Mouse (Mus musculus): ENCODE results near the gene Alox8. TPM values are rescaled to one million over a fixed set of nuclear protein-coding genes. Genes with fewer than 3 reads are reported as not detected.
A peak's percentile ranks its signal among the peaks of the same experiment; 100 is the strongest.

Alox8 gene
- polyA plus RNA-seq, 1 experiment from 2014 or later, result 0.17 TPM

DNA sequence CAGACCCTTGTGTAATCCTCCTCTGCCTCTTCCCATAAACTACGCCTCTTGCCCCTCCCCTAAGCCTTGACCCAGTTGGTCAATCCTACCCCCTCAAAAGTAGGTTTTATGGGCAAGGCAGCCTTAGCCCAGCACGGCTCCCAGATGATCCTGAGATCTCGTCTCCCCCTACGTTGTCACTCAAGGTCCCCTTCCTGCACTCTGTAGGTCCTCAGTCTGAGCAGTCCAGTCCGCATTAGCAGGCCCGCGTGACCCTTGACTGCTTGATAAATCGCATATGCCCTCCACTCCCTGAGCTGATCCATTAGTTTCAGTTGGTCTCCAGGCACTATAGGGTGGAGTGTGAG is 63.0 kb downstream of the Alox8 start:
- H3K36me3 ChIP-seq, result no peaks in the 10 kb centered on the region
- peaks cover 24% of the 10 kb centered on the region for H3K27me3 ChIP-seq
- H3K27ac ChIP-seq (replicated peaks), result no peak overlapping the region
- peak overlapping the region; percentile 61 for H3K9ac ChIP-seq
- H3K4me3 ChIP-seq, result peak overlapping the region; percentile 44
- peaks cover 14% of the 10 kb centered on the region; the same call in 1 of the 2 replicates for H3K4me1 ChIP-seq (replicated peaks)
- 29% methylated on average over 8 of the region's 8 CpGs for WGBS
- peak overlapping the region; percentile 72 for H3K4me2 ChIP-seq
- no peaks in the 10 kb centered on the region for H3K9me3 ChIP-seq
- ATAC-seq (ENCODE audit: low read depth), result peak; percentile 41

Other genes with a start within 250 kb of the Alox8 start
- gene Arhgef15, start 240.4 kb downstream of the Alox8 start, polyA plus RNA-seq (2015; fragmentation: Nextera tagmentation; extraction: Ambion mirVana), result 14.4 and 14.8 TPM in 2 replicates
- gene Slc25a35, start 229.7 kb downstream of the Alox8 start, polyA plus RNA-seq (2015; fragmentation: Nextera tagmentation; extraction: Ambion mirVana), result 2.0 and 2.5 TPM in 2 replicates
- gene Rangrf, start 222.7 kb downstream of the Alox8 start, polyA plus RNA-seq (2015; fragmentation: Nextera tagmentation; extraction: Ambion mirVana), result 27.6 and 33.7 TPM in 2 replicates
- gene Pfas, start 189.4 kb downstream of the Alox8 start, polyA plus RNA-seq (2015; fragmentation: Nextera tagmentation; extraction: Ambion mirVana), result 19.1 and 21.9 TPM in 2 replicates
- 49.6 and 52.8 TPM in 2 replicates for gene Ctc1, start 181.9 kb downstream of the Alox8 start, polyA plus RNA-seq (2015; fragmentation: Nextera tagmentation; extraction: Ambion mirVana)
- 22.7 and 33.0 TPM in 2 replicates for gene Aurkb, start 152.2 kb downstream of the Alox8 start, polyA plus RNA-seq (2015; fragmentation: Nextera tagmentation; extraction: Ambion mirVana)
- 14.7 and 16.8 TPM in 2 replicates for gene Borcs6, start 138.1 kb downstream of the Alox8 start, polyA plus RNA-seq (2015; fragmentation: Nextera tagmentation; extraction: Ambion mirVana)
- 28.4 and 29.2 TPM in 2 replicates for gene Tmem107, start 127.0 kb downstream of the Alox8 start, polyA plus RNA-seq (2015; fragmentation: Nextera tagmentation; extraction: Ambion mirVana)
- 268 and 282 TPM in 2 replicates for gene Vamp2, start 109.4 kb downstream of the Alox8 start, polyA plus RNA-seq (2015; fragmentation: Nextera tagmentation; extraction: Ambion mirVana)
- 8.0 and 8.4 TPM in 2 replicates for gene Per1, start 102.6 kb downstream of the Alox8 start, polyA plus RNA-seq (2015; fragmentation: Nextera tagmentation; extraction: Ambion mirVana)
- gene Hes7, start 77.4 kb downstream of the Alox8 start, polyA plus RNA-seq (2015; fragmentation: Nextera tagmentation; extraction: Ambion mirVana), result 0.61 TPM in 1 of 2 replicates, not detected in the other
- 0.18 and 0.32 TPM in 2 replicates for gene 9130213A22Rik, start 75.3 kb downstream of the Alox8 start, polyA plus RNA-seq (2015; fragmentation: Nextera tagmentation; extraction: Ambion mirVana)
- 0.59 and 1.2 TPM in 2 replicates for gene Aloxe3, start 71.9 kb downstream of the Alox8 start, polyA plus RNA-seq (2015; fragmentation: Nextera tagmentation; extraction: Ambion mirVana)
- gene Alox12b, start 40.9 kb downstream of the Alox8 start, polyA plus RNA-seq (2015; fragmentation: Nextera tagmentation; extraction: Ambion mirVana), result 0.22 and 0.23 TPM in 2 replicates
- 0.21 TPM in 2 replicates for gene Gucy2e, start 39.2 kb upstream of the Alox8 start, polyA plus RNA-seq (2015; fragmentation: Nextera tagmentation; extraction: Ambion mirVana)
- gene Cntrob, start 125.9 kb upstream of the Alox8 start, polyA plus RNA-seq (2015; fragmentation: Nextera tagmentation; extraction: Ambion mirVana), result 20.9 and 21.0 TPM in 2 replicates
- gene Trappc1, start 126.1 kb upstream of the Alox8 start, polyA plus RNA-seq (2015; fragmentation: Nextera tagmentation; extraction: Ambion mirVana), result 225 and 229 TPM in 2 replicates
- 5.5 and 5.7 TPM in 2 replicates for gene Kcnab3, start 128.4 kb upstream of the Alox8 start, polyA plus RNA-seq (2015; fragmentation: Nextera tagmentation; extraction: Ambion mirVana)
- gene Rnf227, start 142.6 kb upstream of the Alox8 start, polyA plus RNA-seq (2015; fragmentation: Nextera tagmentation; extraction: Ambion mirVana), result 131 and 136 TPM in 2 replicates
- 82.3 and 84.6 TPM in 2 replicates for gene Chd3, start 171.6 kb upstream of the Alox8 start, polyA plus RNA-seq (2015; fragmentation: Nextera tagmentation; extraction: Ambion mirVana)
- 112 and 117 TPM in 2 replicates for gene Naa38, start 197.6 kb upstream of the Alox8 start, polyA plus RNA-seq (2015; fragmentation: Nextera tagmentation; extraction: Ambion mirVana)
- gene Cyb5d1, start 197.8 kb upstream of the Alox8 start, polyA plus RNA-seq (2015; fragmentation: Nextera tagmentation; extraction: Ambion mirVana), result 36.2 and 39.2 TPM in 2 replicates
- gene Tmem88, start 200.4 kb upstream of the Alox8 start, polyA plus RNA-seq (2015; fragmentation: Nextera tagmentation; extraction: Ambion mirVana), result 7.8 and 8.4 TPM in 2 replicates
- gene Kdm6b, start 215.8 kb upstream of the Alox8 start, polyA plus RNA-seq (2015; fragmentation: Nextera tagmentation; extraction: Ambion mirVana), result 44.8 and 47.4 TPM in 2 replicates